Mouse (Mus musculus): ENCODE data around the gene 1810010D01Rik.

The 1810010D01Rik gene

GRCm38 (mm10) chr7:145173563-145173962, 34.4 kb downstream of the 1810010D01Rik start:
- DNase-seq = no peak

GRCm38 (mm10) chr7:145173116-145173515, 34.8 kb downstream of the 1810010D01Rik start:
- peak in 1 of 2 experiments; percentile 37 for DNase-seq

GRCm38 (mm10) chr7:145169703-145170102, 38.2 kb downstream of the 1810010D01Rik start:
- no peak for DNase-seq

- peak; percentile 66 to 80 for DNase-seq
Measured at GRCm38 (mm10) chr7:145159283-145160240, 48.4 kb downstream of the 1810010D01Rik start.

Measured in lung, postnatal 4 days (tissue).